In genomic region chr1:164787771-164788170, GRCm38 (mm10) we compare ENCODE assay signal across 7 mouse cellular contexts. TPM values are rescaled to one million over a fixed set of nuclear protein-coding genes. Genes with fewer than 3 reads are reported as not detected.
DNase-seq lines count a peak whose midpoint lies in the region; ATAC-seq and TF ChIP-seq lines count a peak whose summit lies in the region.

No protein-coding gene starts in this region.

- H3K4me1 ChIP-seq in liver, embryonic 11.5 days (replicated peaks; ENCODE audit: control insufficient read depth, insufficient read depth, low read length) = no peaks in the 10 kb centered on the region
- no peaks in the 10 kb centered on the region for H3K4me1 ChIP-seq in intestine, embryonic 15.5 days (replicated peaks)
- H3K4me1 ChIP-seq in stomach, postnatal 0 days (replicated peaks; ENCODE audit: control insufficient read depth, insufficient read depth) = no peaks in the 10 kb centered on the region
- no peaks in the 10 kb centered on the region for H3K4me1 ChIP-seq in hindbrain, embryonic 13.5 days (replicated peaks)

- no peak overlapping the region for H3K4me2 ChIP-seq in liver, embryonic 11.5 days
- H3K4me2 ChIP-seq in intestine, embryonic 15.5 days (replicated peaks) = no peak overlapping the region
- H3K4me2 ChIP-seq in stomach, postnatal 0 days (replicated peaks; ENCODE audit: low read depth) = no peak overlapping the region
- no peak overlapping the region for H3K4me2 ChIP-seq in hindbrain, embryonic 13.5 days

- H3K9ac ChIP-seq in liver, embryonic 11.5 days (ENCODE audit: low read depth, low read length) = no peak overlapping the region
- H3K9ac ChIP-seq in intestine, embryonic 15.5 days = no peak overlapping the region
- no peak overlapping the region for H3K9ac ChIP-seq in stomach, postnatal 0 days (ENCODE audit: low read length)
- no peak overlapping the region for H3K9ac ChIP-seq in hindbrain, embryonic 13.5 days

- H3K27me3 ChIP-seq in liver, embryonic 11.5 days (replicated peaks; ENCODE audit: control insufficient read depth, insufficient read depth, low read length) = no peaks in the 10 kb centered on the region
- no peaks in the 10 kb centered on the region for H3K27me3 ChIP-seq in intestine, embryonic 15.5 days (replicated peaks)
- H3K27me3 ChIP-seq in stomach, postnatal 0 days (ENCODE audit: control insufficient read depth, insufficient read depth, low read length) = no peaks in the 10 kb centered on the region
- no peaks in the 10 kb centered on the region for H3K27me3 ChIP-seq in hindbrain, embryonic 13.5 days

- no peak for ATAC-seq in liver, embryonic 11.5 days (replicated peaks; ENCODE audit: low FRiP score)
- peak; percentile 81 for ATAC-seq in intestine, embryonic 15.5 days
- ATAC-seq in stomach, postnatal 0 days (ENCODE audit: low FRiP score, low TSS enrichment) = 0 out of 2 replicates have a peak, but pooled peaks have one; percentile 40
- ATAC-seq in hindbrain, embryonic 13.5 days (ENCODE audit: low FRiP score) = no peak

- TF ChIP-seq CTCF in stomach, postnatal 0 days (IDR thresholded peaks at IDR 0.05; ENCODE audit: low read depth) = no peak

- H3K4me3 ChIP-seq in liver, embryonic 11.5 days (ENCODE audit: low read depth, low read length) = no peak overlapping the region
- no peak overlapping the region for H3K4me3 ChIP-seq in intestine, embryonic 15.5 days (replicated peaks)
- no peak overlapping the region for H3K4me3 ChIP-seq in stomach, postnatal 0 days (ENCODE audit: low read depth, low read length)
- H3K4me3 ChIP-seq in hindbrain, embryonic 13.5 days = no peak overlapping the region

- no peaks in the 10 kb centered on the region for H3K9me3 ChIP-seq in liver, embryonic 11.5 days (ENCODE audit: control insufficient read depth, low read length)
- no peaks in the 10 kb centered on the region for H3K9me3 ChIP-seq in intestine, embryonic 15.5 days
- H3K9me3 ChIP-seq in stomach, postnatal 0 days (ENCODE audit: control insufficient read depth, low read length) = no peaks in the 10 kb centered on the region
- H3K9me3 ChIP-seq in hindbrain, embryonic 13.5 days = no peaks in the 10 kb centered on the region

- WGBS in liver, embryonic 11.5 days = 74% methylated on average over 7 of the region's 7 CpGs
- WGBS in intestine, embryonic 15.5 days = 61% methylated on average over 7 of the region's 7 CpGs
- 66% methylated on average over 7 of the region's 7 CpGs for WGBS in stomach, postnatal 0 days
- WGBS in hindbrain, embryonic 13.5 days = 83% methylated on average over 7 of the region's 7 CpGs

- no peaks in the 10 kb centered on the region for H3K36me3 ChIP-seq in liver, embryonic 11.5 days (ENCODE audit: control insufficient read depth, insufficient read depth, low read length)
- no peaks in the 10 kb centered on the region for H3K36me3 ChIP-seq in intestine, embryonic 15.5 days
- no peaks in the 10 kb centered on the region for H3K36me3 ChIP-seq in stomach, postnatal 0 days (ENCODE audit: control insufficient read depth, insufficient read depth, low read length)
- H3K36me3 ChIP-seq in hindbrain, embryonic 13.5 days = no peaks in the 10 kb centered on the region

- no peak for TF ChIP-seq EP300 in stomach, postnatal 0 days (optimal IDR thresholded peaks at IDR 0.05)

- H3K27ac ChIP-seq in liver, embryonic 11.5 days (ENCODE audit: low read depth, low read length) = no peak overlapping the region
- no peak overlapping the region for H3K27ac ChIP-seq in intestine, embryonic 15.5 days
- H3K27ac ChIP-seq in stomach, postnatal 0 days (replicated peaks) = no peak overlapping the region
- no peak overlapping the region for H3K27ac ChIP-seq in hindbrain, embryonic 13.5 days

- DNase-seq in liver = peak; percentile 47
- no peak for DNase-seq in liver, embryonic 11.5 days (ENCODE audit: low spot score)
- peak; percentile 78 to 91 for DNase-seq in left cerebral cortex, adult 9 months (ENCODE audit: low spot score in 2 of 2)
- no peak for DNase-seq in stomach, postnatal 0 days (ENCODE audit: low spot score)
- DNase-seq in B cell, adult 2 months = no peak

RNA-seq across cellular contexts. Expression of gene Dpt, which starts 8.7 kb away (rescaled TPM):
- not detected in 2 replicates for polyA plus RNA-seq in liver, embryonic 11.5 days (2014; fragmentation: Nextera tagmentation; extraction: Ambion mirVana)
- polyA plus RNA-seq in intestine, embryonic 15.5 days (2015; fragmentation: Nextera tagmentation; extraction: Ambion mirVana) = 5.7 and 8.2 TPM in 2 replicates
- 35.6 and 53.9 TPM in 2 replicates for polyA plus RNA-seq in stomach, postnatal 0 days (2015; fragmentation: Nextera tagmentation; extraction: Ambion mirVana)
- polyA plus RNA-seq in hindbrain, embryonic 13.5 days (2015; fragmentation: Nextera tagmentation; extraction: Ambion mirVana) = 0.25 and 0.40 TPM in 2 replicates

Comparison
In these comparisons a context has a peak if more than half of its experiments do, and no peak if none do; other contexts are left out.
1. DNase-seq: peak in liver (single experiment) and left cerebral cortex, adult 9 months (2 of 2); none in liver, embryonic 11.5 days (single experiment), stomach, postnatal 0 days (single experiment) and B cell, adult 2 months (0 of 2).
2. ATAC-seq: peak in intestine, embryonic 15.5 days (single experiment) and stomach, postnatal 0 days (single experiment); none in liver, embryonic 11.5 days (single experiment) and hindbrain, embryonic 13.5 days (single experiment).